Mouse (Mus musculus): ENCODE results near the gene Gm45140.
A peak's percentile ranks its signal among the peaks of the same experiment; 100 is the strongest.

Gm45140 gene

DNA sequence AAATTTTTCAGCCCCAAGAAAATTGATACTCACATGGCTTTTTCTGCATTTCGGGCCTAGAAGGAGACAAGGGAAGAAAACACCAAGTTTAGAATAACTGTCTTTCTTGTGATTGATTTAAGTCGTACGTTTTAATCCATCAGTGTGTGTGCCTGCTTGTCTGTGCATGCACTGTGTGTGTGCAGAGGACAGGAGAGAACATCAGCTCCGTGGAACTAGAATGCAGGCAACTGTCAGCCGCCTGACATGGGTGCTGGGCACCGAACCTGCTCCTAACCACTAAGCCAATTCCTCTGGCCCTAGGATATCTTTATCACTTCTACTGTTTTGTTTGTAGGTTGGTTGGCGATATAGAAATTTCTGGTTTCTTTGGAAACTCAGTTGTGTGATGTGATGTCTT lies at the start of gene Gm45140:
Gene Gm45140 (minus strand): TSS at position 101 of the 400 bp plus-strand sequence.
- no peak for DNase-seq

DNA sequence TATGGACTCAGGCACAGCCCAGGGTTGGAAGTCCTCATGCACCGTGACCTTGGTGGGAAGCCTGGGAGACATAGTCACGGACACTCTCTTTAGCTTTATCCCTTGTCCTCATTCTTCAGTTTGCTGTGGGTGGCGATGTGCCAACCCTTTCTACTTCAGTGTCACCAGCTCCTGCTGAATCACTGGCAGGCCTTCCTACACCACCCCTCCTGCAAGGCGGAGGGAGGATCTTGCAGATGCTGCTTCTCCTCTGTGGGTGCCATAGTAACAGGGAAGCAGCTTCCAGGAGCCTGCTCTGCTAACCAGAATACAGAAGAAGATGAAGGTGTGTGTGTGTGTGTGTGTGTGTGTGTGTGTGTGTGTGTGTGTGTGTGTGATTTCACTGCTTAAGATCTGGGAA lies 47.2 kb upstream of the Gm45140 start:
- peak; percentile 22 for DNase-seq

DNA sequence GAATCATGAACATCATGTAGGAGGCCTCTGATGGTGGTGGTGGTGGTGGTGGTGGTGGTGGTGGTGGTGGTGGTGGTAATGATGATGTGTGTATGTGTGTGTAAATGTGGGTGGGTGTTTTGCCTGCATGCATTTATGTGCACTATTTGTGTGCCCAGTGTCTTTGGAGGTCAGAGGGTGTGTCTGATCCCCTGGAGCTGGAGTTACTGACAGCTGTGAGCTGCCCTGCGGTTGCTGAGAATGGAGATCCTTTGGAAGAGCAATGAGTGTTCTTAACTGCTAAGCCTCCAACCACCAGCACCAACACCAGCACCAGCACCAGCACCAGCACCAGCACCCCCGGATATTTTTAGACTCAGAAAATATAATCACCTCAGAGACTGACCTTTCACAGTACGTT lies 46.6 kb upstream of the Gm45140 start:
- no peak for DNase-seq

DNA sequence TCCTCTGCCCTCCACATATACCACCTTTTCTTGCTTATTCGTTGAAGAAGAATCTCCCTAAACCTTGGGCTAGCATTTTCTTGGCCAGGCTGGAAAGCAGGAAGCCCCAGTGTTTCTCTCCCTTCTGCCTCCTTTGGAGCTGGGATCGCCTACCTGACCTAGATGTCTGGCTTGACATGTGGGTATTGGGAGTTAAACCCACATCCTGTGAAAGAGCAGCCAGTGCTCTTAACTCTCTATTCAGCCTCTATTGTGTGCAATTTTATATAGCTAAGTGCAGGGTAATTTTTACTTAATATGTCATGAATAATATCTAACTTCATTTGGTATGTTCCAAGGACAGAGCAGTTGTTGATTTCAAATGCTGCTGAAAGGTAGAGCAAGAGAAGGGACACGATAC lies 44.0 kb upstream of the Gm45140 start:
- DNase-seq: no peak

DNA sequence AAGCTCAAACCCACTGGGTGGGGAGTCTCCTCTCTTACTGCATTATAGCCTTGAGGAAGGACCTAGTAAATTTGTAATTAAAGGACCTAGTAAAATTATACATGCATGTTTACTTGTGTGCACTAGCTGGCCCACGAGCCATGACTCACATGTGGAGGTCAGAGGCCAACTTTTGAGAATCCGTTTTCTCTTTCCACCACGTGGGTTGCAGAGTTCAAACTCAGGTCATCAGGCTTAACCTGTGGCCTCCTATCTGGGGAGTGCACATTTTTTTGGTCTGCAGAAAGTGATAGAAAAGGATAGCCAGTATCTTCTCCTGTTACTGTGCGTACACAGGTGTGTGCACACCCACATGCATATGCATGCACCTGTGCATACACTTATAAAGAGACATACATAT lies 43.4 kb upstream of the Gm45140 start:
- DNase-seq: no peak

DNA sequence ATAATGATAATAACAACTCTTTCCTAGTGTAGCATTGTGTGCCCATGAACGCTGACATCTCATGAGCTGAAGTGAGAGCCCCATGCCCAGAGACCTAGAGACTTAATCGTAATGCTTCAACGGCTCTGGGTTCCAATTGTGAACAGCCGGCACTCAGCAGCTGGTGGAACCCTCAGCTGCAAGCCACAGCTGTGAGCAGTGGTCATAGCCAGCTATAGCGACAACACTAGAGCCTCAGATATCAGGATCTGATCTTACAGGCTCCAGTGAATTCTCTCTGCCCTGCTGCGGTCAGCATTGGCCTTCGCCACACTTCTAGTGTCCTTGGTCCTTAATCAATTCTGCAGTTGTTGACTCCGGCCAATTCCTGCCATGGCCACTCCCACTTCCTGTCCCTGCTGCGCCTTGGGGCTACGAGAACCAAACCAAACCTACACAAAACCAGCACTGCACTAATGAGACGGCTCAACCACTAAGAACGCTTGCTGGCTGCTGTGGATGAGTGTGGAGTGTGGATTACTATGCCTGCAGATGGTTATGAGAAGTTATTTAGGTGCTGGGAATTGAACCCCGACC lies 40.6 kb upstream of the Gm45140 start:
- peak; percentile 73 for DNase-seq

DNA sequence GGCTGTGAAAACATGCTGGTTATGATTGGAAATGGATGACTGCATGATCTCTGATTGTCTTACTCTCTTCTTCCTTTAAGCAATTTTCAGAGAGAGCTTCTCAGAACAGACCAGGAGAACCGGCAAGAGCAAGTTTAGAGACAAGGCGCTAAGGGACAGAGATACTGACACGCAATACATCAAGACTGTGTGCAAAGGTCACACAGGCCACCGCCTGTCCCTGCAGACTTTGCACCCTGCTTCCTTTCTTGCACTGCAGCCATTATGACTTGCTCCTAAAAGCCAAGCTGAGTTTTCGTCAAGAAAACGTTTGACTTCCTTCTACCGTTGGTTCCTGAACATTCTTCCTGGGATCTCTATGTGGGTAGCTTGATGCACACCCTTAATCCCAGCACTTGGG lies 40.0 kb upstream of the Gm45140 start:
- DNase-seq: no peak

DNA sequence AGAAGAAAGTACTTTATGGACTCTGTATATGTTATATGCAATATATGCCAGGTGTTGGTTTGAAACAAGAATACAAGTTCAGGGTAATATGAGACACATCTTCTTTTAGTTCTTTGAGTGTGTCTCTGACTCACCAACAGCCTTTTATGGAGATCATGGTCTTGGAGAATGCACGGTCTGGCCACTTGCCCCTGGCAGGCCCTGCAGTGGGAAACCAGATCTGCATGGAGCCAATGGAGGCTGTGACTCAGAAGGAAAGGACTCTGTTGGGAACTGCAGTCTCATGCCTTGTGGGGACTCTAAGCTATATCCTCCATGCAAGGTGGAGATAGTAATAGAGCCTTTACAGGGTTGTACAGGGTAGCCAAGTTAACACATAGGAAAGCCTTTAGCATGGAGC lies 39.5 kb upstream of the Gm45140 start:
- peak; percentile 34 for DNase-seq

DNA sequence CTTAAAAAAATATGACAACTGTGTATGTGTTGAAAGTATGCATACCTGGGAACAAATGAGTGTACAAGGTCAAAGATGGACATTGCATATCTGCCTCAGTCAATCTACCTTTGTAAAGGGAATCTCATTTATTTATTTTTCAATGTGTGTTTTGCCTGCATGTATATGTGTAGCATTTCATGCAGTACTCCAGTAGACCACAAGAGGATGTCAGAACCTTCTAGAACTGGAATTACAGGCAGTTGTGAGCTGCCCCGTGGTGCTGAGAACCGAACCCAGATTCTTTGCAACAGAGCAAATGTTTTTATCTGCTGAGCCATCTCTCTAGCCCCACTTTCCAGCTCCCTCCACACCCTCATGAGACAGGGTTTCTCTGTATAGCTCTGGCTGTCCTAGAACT lies 38.4 kb upstream of the Gm45140 start:
- DNase-seq: no peak

DNA sequence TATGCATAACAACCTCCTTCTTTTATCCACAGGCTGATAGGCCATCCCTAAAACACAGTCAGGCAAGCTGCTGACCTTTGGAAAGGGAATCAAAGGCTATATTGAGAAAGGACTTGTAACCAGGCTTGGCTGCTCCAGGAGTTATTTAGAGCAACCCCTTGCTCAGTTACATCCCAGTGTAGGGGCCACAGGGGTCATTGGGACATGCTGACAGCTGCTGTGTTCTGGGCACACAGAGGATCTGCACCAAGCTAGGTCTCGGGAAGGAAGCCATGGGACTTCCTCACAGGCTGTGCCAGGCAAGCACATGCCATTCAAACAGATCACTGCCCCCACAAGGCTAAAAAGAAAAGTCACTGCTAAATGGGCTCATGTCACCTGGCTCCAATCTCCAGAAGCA lies 37.5 kb upstream of the Gm45140 start:
- no peak for DNase-seq

DNA sequence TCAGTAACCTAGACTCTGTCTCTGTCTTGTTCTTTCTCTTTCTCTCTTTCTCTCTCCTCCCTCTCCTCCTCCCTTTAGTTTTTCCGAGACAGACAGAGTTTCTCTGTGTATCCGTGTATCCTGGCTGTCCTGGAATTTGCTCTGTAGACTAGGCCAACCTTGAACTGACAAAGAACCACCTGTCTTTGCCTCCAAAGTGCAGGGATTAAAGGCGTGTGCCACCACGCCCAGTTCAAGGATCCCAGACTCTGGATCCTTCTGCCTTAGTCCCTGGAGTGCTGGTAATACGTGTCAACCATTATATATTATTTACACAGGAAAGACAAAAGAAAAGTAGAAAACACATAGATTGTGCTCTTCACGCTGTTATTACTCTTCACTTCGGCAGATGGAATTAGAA lies 35.6 kb upstream of the Gm45140 start:
- DNase-seq: no peak

DNA sequence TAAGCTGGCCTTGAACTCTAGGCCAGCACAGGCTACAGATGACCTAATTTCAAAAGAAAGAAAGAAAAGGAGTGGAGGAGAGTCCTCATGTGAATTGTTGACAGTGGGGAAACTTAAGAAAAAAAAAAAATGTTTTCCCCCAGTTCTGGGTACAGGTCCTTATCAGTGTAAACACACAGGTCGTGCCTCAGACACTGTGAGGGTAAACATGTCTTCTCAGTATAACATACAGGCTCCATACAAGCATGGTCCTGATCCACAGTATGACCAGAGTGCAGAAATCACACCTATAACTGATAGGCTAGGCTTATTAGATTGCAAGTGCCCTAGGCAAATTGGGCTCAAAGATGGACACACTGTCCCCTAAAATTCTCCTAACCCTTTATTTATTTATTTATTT lies 34.8 kb upstream of the Gm45140 start:
- DNase-seq: no peak

DNA sequence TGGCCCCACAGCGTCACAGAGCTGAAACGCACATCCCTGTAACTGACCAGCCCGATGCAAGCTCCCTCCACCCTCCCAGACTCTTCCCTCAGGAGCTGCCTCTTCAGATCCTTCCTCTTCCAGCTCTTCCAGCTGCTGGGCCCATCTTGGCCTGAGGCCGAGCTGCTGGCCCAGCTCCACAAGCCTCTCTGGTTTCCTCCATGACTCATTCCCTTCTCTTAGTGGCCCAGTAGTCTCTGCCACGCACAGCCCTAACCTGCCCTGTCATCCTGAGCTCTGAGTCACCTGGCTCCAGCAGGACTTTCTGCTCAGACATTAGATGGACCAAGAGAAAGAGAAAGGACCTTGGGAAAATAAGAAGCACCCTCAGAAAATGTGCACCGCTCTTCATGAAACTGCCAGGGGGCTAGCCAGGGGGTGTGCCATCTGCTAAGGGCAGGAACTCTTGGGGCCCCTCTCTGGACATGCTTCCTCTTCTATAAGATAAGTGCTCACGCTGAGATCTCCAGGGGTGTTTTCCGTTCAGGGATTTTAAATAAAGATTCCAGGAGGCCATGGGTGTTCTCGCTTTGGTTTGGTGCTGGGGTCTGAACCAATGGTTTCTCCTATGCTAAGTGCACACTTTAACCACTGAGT lies 33.4 kb upstream of the Gm45140 start:
- peak; percentile 91 for DNase-seq

DNA sequence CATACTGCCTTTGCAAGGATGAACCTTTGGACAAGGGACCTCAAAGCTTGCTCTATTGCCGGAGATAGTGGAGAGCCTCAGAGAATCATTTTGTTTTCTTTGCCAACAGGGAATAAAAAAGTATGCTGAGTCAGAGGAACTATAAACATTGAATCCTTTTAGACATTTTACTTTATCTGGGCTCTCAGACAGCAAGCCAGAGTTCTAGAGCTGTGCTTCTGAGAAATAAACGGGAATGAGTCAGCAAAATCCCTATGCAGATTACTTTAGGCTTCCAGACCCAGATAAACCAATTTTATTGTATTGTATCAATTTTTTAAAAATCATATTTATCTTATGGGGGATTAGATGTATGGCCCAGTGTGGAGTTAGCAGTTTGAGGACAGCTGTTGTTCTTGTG lies 31.7 kb upstream of the Gm45140 start:
- DNase-seq: no peak

DNA sequence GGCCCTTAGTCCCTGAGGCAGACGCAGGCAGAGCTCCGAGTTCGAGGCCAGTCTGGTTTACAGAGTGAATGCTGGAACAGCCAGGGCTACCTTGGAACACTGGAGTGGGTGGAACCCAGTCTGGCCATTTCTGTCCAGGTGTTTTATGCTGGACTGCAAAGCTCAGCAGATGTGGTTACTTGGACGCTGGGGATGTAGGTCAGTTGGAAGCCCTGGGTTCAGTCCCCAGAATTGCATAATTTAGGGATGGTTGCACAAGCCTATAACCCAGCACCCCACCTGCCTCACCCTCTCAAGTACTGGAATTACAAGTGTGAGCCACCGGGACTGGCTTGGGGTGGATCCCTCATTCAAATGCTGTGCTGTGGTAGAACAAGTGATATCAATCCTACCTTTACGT lies 30.6 kb upstream of the Gm45140 start:
- no peak for DNase-seq

DNA sequence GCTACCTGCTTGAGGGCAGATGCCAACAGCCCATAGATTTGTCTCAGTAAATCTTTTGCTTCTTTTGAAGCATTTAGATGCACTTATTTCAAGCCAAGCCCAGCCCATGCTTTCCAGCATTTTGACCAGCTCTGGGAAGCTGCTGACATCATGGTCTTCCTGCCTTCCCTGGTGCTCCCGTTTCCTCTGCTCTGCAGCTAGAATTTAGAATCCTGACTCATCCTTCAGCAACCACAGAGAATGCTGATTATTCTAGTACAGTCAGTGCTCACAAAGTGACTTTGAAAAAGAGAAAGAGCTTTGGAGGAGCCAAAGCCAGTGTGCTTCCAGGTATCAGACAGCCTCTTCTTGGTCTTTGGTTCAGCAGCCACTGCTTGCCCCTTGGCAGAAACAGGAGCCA lies 21.5 kb upstream of the Gm45140 start:
- DNase-seq: no peak

DNA sequence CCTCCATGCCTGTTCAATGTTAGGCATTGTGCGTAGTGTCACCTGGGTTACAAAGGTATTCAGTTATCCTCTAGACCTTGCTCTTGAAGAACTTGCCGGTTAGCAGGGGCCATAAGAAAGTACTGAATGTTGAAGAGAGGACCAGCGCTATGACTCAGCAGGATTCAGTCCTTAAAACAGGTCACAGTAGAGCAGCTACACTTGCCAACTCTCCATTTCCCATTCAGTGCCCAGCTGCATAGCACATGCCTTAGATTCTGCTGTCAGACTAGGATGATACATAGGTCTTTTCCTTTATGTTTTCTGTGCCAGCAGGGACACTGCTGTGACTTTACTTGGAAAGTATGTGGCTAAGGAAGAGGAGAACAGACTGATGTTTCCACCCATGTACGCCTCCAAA lies 17.9 kb upstream of the Gm45140 start:
- DNase-seq: no peak

DNA sequence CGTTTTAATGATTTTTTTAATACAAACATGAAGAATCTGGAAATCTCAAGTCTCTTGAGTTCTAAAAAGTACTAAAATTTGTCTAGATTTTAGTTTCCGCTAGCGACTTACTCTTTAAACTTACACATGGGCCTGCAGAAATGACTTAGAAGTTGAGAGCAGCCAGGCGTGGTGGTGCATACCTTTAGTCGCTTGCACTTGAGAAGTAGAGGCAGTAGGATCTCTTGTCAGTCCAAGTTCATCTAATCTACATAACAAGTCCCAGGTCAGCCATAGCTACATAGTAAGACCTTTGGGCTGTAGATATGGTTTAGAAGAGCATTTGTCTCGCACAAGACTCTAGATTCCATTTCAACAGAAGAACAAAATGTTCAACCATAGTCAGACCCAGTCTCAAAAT lies 16.3 kb upstream of the Gm45140 start:
- DNase-seq: no peak

DNA sequence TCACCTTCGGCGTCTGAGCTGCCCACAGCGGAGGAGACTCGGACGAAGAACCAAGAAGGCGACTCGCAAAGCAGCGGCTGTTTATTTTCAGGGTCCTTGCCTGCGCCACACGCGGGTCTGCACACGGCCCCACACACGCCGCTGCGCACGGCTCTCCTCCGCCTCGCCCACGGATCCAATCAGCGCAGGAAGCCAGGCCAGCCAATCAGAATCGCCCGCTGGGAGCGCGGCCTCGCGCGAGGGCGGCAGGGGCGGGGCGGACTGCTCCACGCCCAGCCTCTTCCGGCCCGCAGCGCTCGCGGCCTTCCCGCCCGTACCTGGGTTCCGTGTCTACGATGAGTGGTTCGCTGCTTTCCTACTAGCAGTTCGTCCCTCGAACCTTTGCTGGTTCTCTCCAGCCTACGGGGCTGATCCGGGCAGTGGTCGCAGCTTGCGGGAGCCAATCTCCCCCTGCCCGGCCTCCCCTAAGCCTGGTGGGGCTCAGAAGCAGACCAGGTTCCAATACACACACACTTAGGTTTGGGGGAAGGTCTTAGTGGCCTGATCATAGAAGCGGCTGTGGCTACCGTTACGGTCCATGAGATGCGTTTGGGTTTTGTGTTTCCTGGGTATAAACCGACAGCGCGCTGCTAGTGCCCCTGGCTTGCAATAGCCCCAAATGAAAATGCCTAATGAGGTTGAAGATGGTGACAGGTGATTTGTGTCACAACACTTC lies 15.5 kb upstream of the Gm45140 start, which contains the start of gene Cnbp:
Gene Cnbp (minus strand): TSS at position 207 of the 715 bp plus-strand sequence.
- peak; percentile 98 for DNase-seq

DNA sequence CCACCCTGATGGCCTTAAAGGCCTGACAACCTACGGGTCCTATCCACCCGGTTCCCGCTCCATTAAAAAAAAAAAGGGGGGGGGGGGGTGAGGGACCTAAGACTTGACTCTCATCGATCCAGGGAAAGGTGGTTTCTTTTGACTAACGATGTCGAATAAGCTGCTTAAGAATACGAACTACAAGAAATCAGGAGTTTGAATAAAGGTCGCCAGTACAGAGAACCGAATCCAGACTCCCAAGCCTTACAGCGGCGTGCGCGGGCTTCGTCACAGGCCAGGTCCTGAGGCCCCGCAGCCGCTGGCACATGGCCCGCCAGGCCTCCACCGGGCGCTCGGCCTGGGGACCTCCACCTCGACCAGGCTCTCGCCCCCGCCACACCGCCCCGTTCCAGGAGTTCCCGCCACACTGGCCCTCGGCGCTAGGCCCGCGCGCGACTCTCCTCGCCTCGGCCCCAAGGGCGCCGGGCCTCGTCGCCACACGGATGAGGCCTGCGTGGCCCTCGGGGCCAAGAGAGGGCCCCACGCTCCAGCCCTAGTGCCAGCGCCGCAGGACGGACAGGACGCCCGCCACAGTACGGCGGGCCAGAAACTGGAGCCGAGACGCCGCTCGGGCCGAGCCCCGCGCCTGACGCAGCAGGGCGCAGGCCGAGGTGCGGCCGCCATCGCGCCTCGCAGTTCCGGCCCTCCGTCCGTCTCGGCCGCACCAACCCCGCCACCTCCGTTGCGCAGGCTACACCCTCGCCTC lies 14.7 kb upstream of the Gm45140 start:
- DNase-seq: peak; percentile 55

DNA sequence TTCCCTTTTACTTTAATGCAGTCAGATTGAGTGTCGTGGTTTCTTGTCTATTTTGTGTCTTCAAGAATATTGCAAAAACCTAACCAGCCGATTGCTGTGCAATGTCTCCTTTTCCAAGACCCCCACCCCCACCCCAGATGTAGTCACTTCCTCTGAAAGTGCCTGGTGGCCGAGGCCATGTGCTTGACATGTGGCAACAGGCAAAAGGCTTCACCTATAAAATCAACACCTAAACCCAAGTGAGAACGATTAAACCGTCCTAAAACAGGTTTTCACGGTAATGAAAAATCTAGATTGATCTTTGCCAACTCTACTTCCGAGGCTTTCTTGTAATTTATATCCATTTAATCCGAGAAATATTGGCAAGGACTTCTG lies 14.2 kb upstream of the Gm45140 start:
- no peak for DNase-seq

DNA sequence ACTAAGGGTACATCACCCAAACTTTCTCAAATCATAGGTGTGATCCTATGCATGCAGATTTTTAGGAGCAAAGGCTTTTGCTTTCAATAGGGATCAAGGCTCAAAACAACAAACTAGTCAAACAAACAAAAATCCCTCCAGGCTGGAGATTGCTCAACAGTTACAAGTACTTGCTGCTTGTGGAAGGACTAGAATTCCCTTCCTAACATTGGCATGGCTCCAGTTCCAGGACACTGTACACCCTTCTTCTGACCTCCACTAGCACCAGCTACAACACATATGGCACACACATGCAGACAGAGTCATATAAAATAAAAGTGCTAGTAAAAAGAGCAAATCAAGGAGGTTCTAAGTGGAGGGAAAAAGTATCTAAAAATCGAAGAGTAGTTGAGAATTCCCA lies 11.2 kb upstream of the Gm45140 start:
- DNase-seq: no peak

DNA sequence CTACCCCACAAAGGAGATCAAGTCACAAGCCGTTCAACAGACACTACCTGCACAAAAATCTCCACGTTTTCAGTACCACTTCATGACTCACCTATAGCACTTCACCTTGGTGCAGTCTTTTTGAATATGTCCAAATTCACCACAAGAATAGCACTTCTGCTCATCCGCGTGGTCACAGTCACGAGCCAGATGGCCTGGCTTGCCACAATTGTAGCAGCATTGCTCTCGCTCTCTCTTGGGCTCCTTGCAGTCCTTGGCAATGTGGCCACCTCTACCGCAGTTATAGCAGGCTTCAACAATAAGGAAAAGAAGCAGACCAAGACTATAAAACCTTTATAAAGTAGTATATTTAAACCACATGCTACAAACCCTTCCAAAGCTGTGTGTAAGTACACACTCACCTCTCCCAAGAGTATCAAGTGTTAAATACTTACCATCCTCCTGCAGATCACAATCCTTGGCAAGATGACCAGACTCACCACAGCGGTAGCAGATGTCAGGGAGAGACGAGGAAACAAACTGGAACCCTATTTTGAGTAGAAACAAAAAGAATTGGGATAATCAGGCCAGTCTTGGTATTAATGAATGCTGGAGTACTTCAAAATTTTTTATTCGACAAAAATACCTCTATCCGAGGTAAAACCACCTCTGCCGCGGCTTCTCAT lies 9.6 kb upstream of the Gm45140 start:
- DNase-seq: no peak
